Mouse (Mus musculus) embryonic fibroblast, embryonic 13.5 days (primary cell): Measurements from ENCODE around the gene Ttbk2.

Experiments used
- CTCF ChIP-seq: IDR thresholded peaks from 2 replicates; pipeline ENCODE4 v1.5.1; 2011; ENCODE audit warnings: mild to moderate bottlenecking, control low read depth, low read length, moderate library complexity, borderline replicate concordance; ENCODE audit not compliant: insufficient read depth
- POLR2A ChIP-seq: IDR thresholded peaks from 2 replicates; pipeline ENCODE4 v1.6.1; 2011; ENCODE audit warnings: low read depth, mild to moderate bottlenecking, control low read depth, low read length, moderate library complexity

GRCm38 (mm10) chr2:120723621-120724020, 126.8 kb downstream of the Ttbk2 start:
- TF ChIP-seq CTCF (no peak), POLR2A (no peak)
